Mouse (Mus musculus) liver, adult 2 months (tissue): ENCODE measurements around the gene U2surp.

Experiments used
- CTCF ChIP-seq: fragments of 200-500 bp; IDR thresholded peaks from 2 replicates; pipeline ENCODE4 v1.5.1; 2011; ENCODE audit warnings: low read depth, low read length, control low read depth
- POLR2A ChIP-seq: fragments of 200-500 bp; IDR thresholded peaks from 2 replicates; pipeline ENCODE4 v1.6.1; 2011; ENCODE audit warnings: low read length, control low read depth; ENCODE audit not compliant: insufficient read depth; ENCODE audit errors: extremely low read depth

DNA sequence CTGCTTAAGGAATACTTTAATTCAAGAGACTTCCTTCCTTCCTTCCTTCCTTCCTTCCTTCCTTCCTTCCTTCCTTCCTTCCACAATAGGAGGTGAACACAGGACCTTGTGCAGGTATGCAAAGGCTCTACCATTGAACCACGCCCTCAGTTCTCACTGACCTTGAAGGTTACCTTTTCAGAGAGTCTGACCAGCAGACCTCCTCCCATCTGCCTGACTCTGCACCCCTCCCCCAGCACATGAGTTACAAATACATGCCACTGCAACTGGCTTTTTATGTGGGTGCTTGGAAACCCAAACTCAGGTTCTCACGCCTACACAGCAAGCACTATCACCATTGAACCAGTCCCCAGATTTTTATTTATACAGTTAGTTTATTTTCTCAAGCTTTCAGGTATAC lies 10.8 kb upstream of the U2surp start:
- TF ChIP-seq CTCF (no peak), POLR2A (no peak)
